Mouse (Mus musculus) adipocyte (in vitro differentiated cells): ENCODE results near the gene Zkscan1.

Experiments used
- DNase-seq: peaks from one replicate; pipeline ENCODE4 v3.0.0-alpha.2; 2016; ENCODE audit warnings: low spot score

The Zkscan1 gene

DNA sequence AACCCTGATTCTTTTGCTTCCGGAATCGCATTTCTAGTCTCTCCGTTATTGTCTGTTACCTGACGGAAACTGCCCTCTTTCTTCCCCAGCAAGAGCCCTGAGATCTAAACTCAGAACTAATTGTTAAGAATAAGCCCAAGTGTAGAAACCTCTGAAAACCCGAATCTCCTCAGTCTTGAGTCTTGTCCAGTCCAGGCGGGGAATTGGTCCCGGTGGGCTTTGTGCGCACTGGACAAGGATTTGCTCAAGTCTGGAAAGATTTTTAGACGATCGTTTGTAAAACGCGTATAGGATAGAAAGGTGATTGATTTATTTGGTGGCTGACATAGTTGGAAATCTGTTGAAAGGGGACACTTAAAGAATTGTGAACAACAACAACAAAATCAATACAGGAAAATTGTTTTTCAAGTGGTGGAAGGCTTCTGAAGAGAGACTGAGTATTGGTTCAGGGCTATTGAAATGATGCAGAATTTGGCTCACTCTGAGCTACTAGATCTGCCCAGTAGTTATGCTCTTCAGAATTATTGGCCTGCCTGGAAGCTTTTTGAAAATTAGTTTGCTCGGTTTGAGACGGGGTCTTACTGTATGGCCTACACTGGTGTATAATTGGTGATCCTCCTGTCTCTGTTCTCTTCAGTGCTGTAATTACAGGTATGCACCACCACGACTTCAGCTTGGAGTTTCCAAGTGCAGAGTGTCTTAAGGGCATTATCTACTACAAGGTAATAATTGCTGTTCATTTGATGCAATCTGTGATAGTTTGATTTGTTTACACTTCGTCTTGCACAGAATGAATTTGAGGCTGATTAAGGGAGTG, 32.5 kb downstream of the Zkscan1 start:
- peak; percentile 48 for DNase-seq

GRCm38 (mm10) chr5:138118041-138118440, 33.2 kb downstream of the Zkscan1 start:
- peak; percentile 38 for DNase-seq

GRCm38 (mm10) chr5:138132425-138133064, 47.7 kb downstream of the Zkscan1 start:
- no peak for DNase-seq

GRCm38 (mm10) chr5:138137257-138137656, 52.4 kb downstream of the Zkscan1 start:
- no peak for DNase-seq

DNA sequence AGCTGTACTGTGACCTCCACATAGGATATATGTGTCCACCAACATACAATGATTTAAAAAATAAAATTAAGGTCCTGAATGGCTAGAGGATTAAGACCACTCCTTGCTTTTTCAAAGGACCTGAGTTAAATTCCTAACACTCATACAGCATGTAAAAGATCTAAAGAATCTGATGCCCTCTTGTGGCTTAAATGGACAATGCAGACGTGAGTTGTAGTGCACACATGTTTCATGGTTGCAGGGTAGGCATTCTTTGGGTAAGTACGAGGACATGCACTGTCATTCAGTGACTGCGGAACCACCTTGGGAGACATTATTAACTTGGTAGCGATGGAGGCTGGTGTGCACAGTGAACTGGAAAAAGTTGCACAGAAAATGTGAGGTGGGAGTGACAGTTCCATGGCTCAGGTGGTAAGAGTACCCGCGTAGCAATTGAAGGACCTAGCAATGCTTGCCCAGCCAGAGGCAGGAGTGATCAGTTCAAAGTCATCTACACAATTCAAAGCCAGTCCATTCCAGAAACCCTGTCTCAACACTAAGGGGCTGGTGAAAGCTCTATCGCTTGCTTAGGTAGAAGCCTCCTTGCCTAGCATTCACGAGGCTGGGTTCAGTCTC, 53.2 kb downstream of the Zkscan1 start:
- peak; percentile 75 for DNase-seq

DNA sequence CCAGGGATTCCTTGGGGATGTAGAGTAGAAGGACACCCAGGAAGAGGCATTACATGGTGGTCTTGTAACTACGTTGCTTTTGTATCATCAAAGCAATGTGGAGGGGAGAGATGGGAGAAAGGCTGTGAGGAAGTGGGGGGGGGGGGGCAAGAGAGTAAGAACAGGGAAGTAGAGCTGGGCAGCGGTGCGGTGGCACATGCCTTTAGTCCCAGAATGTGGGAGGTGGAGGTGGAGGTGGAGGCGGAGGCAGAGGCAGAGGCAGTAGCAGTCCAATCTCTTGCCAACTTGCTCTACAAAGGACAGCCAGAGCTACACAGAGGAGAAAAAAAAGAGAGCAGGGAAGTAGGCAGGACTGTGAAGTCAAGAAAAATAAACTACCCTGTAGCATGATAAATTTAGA, 53.7 kb downstream of the Zkscan1 start:
- DNase-seq: no peak

DNA sequence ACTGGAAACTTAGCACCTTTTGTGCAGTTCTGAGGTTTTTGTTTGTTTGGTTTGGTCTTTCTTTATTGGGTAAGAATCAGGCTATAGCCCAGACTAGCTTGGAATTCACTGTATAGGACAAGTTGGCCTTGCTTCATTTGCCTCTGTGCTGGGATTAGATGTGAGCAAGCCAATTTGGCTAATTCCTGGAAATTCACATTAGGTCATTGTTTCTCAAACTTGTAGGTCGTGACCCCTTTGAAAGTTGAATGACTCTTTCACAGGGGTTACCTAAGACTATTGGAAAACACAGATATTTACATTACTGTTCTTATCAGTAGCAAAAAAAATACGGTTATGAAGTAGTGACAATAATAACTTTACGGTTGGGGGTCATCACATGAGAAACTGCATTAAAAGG, 69.5 kb downstream of the Zkscan1 start:
- DNase-seq: no peak

GRCm38 (mm10) chr5:138155443-138155976, 70.6 kb downstream of the Zkscan1 start, which contains the start of gene Zfp113:
TSS of gene Zfp113 (minus strand) at chr5:138155744.
- DNase-seq: peak; percentile 98
